Mouse (Mus musculus) gastrocnemius, postnatal 4 days (tissue): ENCODE data around the gene Rarg. TPM values are rescaled to one million over a fixed set of nuclear protein-coding genes. Genes with fewer than 3 reads are reported as not detected.

ENCODE experiments used
- DNase-seq, 2 experiments: peaks; one replicate each; pipeline ENCODE4 v3.0.0; 2021 to 2022; ENCODE audit warnings: low spot score in 2 of 2, mixed read lengths in 2 of 2
- total RNA-seq, 2 experiments: library from RNA; stranded (reverse); gene quantifications; 2 replicates each; pipeline ENCODE4 v1.2.3; 2021

Rarg gene
- total RNA-seq, 2 experiments from 2014 or later = 21.3 to 27.8 TPM

GRCm38 (mm10) chr15:102208092-102208561, 49.2 kb downstream of the Rarg start:
- DNase-seq = no peak

- no peak for DNase-seq
Measured at GRCm38 (mm10) chr15:102207351-102207750, 50.0 kb downstream of the Rarg start.

GRCm38 (mm10) chr15:102205779-102206178, 51.5 kb downstream of the Rarg start:
- DNase-seq = no peak

- no peak for DNase-seq
Measured at GRCm38 (mm10) chr15:102204674-102205505, 52.4 kb downstream of the Rarg start, which contains the start of gene Csad. Gene Csad (minus strand): TSS chr15:102204724.

- DNase-seq = peak; percentile 51 to 74
Measured at GRCm38 (mm10) chr15:102203835-102204381, 53.4 kb downstream of the Rarg start.

GRCm38 (mm10) chr15:102202971-102203834, 54.1 kb downstream of the Rarg start, which contains the start of gene Zfp740:
Gene Zfp740 (plus strand): TSS chr15:102203249.
- DNase-seq = peak; percentile 96 to 98

GRCm38 (mm10) chr15:102198841-102199240, 58.5 kb downstream of the Rarg start:
- DNase-seq = no peak

- no peak for DNase-seq
Measured at GRCm38 (mm10) chr15:102195373-102195772, 61.9 kb downstream of the Rarg start.

GRCm38 (mm10) chr15:102194439-102194838, 62.9 kb downstream of the Rarg start:
- DNase-seq = no peak

- DNase-seq = no peak
Measured at GRCm38 (mm10) chr15:102193652-102194051, 63.7 kb downstream of the Rarg start.

- DNase-seq = no peak
Measured at GRCm38 (mm10) chr15:102192820-102193386, 64.4 kb downstream of the Rarg start.

- DNase-seq = no peak
Measured at GRCm38 (mm10) chr15:102192271-102192812, 65.0 kb downstream of the Rarg start.

GRCm38 (mm10) chr15:102191699-102192098, 65.6 kb downstream of the Rarg start:
- no peak for DNase-seq

- DNase-seq = no peak
Measured at GRCm38 (mm10) chr15:102188883-102189282, 68.4 kb downstream of the Rarg start.

GRCm38 (mm10) chr15:102188096-102188495, 69.2 kb downstream of the Rarg start:
- peak in 1 of 2 experiments; percentile 36 for DNase-seq

GRCm38 (mm10) chr15:102186239-102186638, 71.1 kb downstream of the Rarg start:
- no peak for DNase-seq

Other genes with a start within 250 kb of the Rarg start
- gene Krt18, start 229.3 kb downstream of the Rarg start, total RNA-seq = 1 to 10 TPM; 2.3 to 5.8 TPM
- 100 to 1,000 TPM; 182 to 199 TPM for gene Eif4b, start 183.7 kb downstream of the Rarg start, total RNA-seq
- gene Tns2, start 157.1 kb downstream of the Rarg start, total RNA-seq = 10 to 100 TPM; 58.7 to 59.5 TPM
- gene Spryd3, start 121.3 kb downstream of the Rarg start, total RNA-seq = 10 to 100 TPM; 21.1 to 26.7 TPM
- gene Igfbp6, start 113.2 kb downstream of the Rarg start, total RNA-seq = 10 to 100 TPM; 80.3 to 91.9 TPM
- gene Soat2, start 107.0 kb downstream of the Rarg start, total RNA-seq = under 1 TPM; 0.18 to 0.39 TPM
- 10 to 100 TPM; 56.8 to 66.8 TPM for gene Zfp740, start 54.3 kb downstream of the Rarg start, total RNA-seq
- 10 to 100 TPM; 41.0 to 43.5 TPM for gene Csad, start 52.8 kb downstream of the Rarg start, total RNA-seq
- 1 to 10 TPM; 1.3 to 2.1 TPM for gene Itgb7, start 25.6 kb downstream of the Rarg start, total RNA-seq
- not detected for gene Gm9918, start 13.0 kb upstream of the Rarg start, total RNA-seq
- gene Mfsd5, start 21.9 kb upstream of the Rarg start, total RNA-seq = 10 to 100 TPM; 18.9 to 20.0 TPM
- gene Espl1, start 38.7 kb upstream of the Rarg start, total RNA-seq = 10 to 100 TPM; 13.0 to 20.5 TPM
- 100 to 1,000 TPM; 331 to 348 TPM for gene Pfdn5, start 68.6 kb upstream of the Rarg start, total RNA-seq
- 10 to 100 TPM; 31.0 to 35.1 TPM for gene Myg1, start 74.2 kb upstream of the Rarg start, total RNA-seq
- 10 to 100 TPM; 14.0 to 14.3 TPM for gene Aaas, start 93.3 kb upstream of the Rarg start, total RNA-seq
- gene Sp7, start 109.7 kb upstream of the Rarg start, total RNA-seq = under 1 TPM; 0.18 to 0.22 TPM
- gene Sp1, start 148.6 kb upstream of the Rarg start, total RNA-seq = 10 to 100 TPM; 54.9 to 69.9 TPM
- gene Amhr2, start 187.8 kb upstream of the Rarg start, total RNA-seq = 1 to 10 TPM; 3.6 to 3.9 TPM
- gene Prr13, start 201.5 kb upstream of the Rarg start, total RNA-seq = 10 to 100 TPM; 15.2 to 18.7 TPM
- 100 to 1,000 TPM; 614 to 662 TPM for gene Pcbp2, start 213.0 kb upstream of the Rarg start, total RNA-seq
- 1 to 10 TPM in 1 of 2 experiments, not detected in 1; 7.6 TPM for gene Gm10337, start 246.2 kb upstream of the Rarg start, total RNA-seq